Mouse (Mus musculus): ENCODE data around the gene Zfp367.

DNA sequence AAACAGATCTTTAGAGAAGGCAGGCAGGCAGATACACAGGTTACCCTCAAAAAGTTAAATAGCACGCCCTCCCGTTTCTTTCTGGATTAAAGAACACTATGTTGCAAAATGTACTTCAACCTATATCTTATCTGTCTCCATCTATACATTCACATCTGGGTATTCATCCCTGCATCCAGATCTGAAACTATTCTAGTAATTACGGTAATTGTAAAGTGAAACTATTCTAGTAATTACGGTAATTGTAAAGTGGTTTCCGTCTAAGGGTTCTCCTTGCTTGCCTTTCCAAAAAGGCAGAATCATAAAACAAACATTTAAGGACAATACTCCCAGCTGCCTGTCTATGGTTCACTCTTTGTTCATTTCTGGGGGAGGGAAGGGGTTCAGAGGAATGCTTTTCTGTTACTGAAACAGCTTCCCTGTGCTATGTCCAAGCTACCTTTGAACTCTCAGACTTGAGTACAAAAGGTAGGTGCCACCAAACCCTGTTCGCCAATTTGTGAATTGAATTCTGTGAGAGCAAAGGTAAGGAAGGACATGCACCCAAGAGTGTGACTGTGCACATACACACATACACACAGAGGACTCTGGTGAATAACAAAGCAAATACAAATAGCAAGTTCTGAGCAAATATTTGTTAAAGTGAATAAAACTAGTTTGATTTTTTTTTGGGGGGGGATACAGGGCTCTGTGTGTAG is 29.4 kb downstream of the Zfp367 start:
- TF ChIP-seq CTCF (IDR thresholded peaks at IDR 0.05; ENCODE audit: low read depth) (no peak), EP300 (IDR thresholded peaks at IDR 0.05; ENCODE audit: low read depth) (no peak)

Data from liver, embryonic 14.5 days (tissue).